Mouse (Mus musculus) left cerebral cortex, adult 8-10 months (tissue): ENCODE measurements at regions not wholly inside any gene's neighbourhood (a gene's known extent, or its start where the extent isn't known, plus 50 kb on each side); places are given as distances from the start of the nearest gene placed in this dataset.

ENCODE experiments used
- DNase-seq, 2 experiments: peaks; one replicate each; pipeline ENCODE4 v3.0.0; 2022; ENCODE audit warnings: low spot score in 2 of 2

- DNase-seq: no peak
Observed at GRCm38 (mm10) chr13:20661243-20661642, 132.7 kb upstream of the Aoah start.

- DNase-seq: no peak
Observed at GRCm38 (mm10) chr13:20678754-20679153, 115.2 kb upstream of the Aoah start.

GRCm38 (mm10) chr13:20686914-20687313, 107.0 kb upstream of the Aoah start:
- no peak for DNase-seq

DNA sequence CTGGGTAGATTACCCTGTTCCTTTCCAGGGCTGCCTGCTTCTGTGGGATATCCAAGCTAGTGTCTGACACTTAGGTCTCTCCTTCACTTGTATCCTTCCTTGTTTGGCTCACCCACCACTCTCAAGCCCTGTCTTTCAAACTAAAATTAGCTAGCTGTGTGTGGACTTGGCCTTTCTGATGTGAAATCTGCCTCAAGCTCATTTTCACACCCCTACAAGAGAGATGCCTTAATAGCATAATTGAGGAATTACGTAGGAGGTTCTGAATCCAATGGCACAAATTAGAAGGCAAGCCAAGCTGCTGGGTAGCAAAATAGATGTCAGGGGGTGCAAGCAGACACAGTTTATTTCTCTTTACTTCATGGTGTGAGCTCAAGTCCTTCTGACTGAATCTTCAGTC, 106.5 kb upstream of the Aoah start:
- DNase-seq: peak in 1 of 2 experiments; percentile 16

DNA sequence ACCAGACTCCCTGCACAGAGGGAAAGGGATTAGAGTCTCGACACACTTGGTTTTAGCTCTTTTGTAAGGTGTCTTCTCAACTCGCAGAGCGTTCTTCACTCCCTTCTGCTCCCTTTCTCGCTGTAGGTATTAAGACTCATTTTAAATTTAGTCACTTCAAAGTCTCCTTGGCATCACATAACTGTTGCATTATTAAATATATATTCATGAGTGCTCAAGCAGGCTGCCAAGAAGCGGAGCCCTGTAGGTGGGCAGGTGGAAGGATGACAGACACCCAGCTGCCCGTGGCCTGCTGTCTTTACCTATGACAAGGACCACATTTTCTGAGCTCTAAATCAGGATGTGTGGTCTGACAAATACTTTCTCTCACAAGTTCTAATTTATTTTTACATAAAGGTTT, 82.4 kb upstream of the Aoah start:
- peak in 1 of 2 experiments; percentile 55 for DNase-seq

GRCm38 (mm10) chr13:20723326-20724120, 70.4 kb upstream of the Aoah start:
- DNase-seq: no peak

GRCm38 (mm10) chr13:20724419-20724818, 69.5 kb upstream of the Aoah start:
- DNase-seq: no peak

DNA sequence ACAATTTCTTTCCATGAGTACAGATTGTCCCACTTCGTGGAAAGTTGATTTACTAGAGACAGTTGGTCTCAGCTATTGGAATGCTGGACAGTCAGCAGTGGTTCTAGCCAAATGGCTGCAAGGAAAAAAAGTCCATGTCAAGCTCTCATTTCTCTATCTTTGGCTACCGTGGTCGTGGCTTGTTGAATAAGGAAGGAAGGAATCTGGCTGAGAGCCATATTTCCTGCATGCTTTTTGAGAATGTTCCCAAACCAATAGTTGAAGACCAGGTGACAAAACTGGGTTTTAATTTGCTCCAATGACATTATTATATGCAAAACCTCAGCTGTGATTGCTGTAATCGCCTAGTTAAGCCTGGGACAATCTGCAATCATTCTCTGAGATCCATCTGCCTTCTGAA, 68.4 kb upstream of the Aoah start:
- DNase-seq: no peak

- no peak for DNase-seq
Observed at GRCm38 (mm10) chr13:20728064-20728463, 65.8 kb upstream of the Aoah start.

GRCm38 (mm10) chr13:20733046-20733445, 60.9 kb upstream of the Aoah start:
- DNase-seq: no peak

- DNase-seq: no peak
Observed at GRCm38 (mm10) chr13:20734283-20734682, 59.6 kb upstream of the Aoah start.

DNA sequence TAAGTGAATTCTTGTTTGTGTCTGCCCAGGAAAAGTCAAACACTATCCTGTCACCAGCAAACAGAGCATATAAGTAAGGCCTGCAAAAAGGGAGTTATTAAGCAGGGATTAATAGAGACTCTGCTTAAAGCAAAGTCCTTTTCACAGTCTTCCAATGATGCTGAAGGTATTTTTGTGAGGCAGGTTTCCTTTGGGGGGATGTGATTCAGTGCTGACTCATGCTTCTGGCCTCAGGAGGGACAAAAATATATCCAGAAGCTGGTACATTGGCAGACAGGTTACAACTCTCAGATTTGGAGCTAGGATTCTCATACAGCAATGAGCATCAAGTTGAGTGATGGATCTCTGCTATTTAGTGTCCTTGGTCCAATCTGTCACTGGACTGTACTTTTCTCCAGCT, 57.3 kb upstream of the Aoah start:
- no peak for DNase-seq
